Mouse (Mus musculus): ENCODE results near the gene Itih1.

DNA sequence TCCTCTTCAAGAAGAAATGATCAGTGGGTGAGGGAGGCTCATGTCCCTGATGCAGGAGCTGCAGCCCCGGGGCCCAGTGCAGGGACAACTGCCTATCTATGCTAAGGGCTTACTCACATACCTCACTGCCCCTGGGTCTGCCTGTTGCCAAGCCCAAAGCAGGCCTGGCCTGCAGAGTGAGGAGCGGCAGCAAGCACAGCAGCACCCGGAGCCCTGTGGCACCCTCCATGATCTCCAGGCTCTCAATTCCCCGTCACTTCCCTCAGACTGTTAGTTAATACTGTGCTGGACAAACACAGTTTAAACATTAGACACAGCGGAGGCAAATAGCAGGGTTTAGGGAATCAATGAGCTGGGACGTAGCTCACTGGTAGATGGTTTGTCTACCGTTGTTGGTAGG is at the start of gene Itih1:
- TF ChIP-seq CTCF (IDR thresholded peaks at IDR 0.05; ENCODE audit: borderline replicate concordance, control insufficient read depth, extremely low read depth, insufficient read depth, low read length, poor library complexity), result no peak
- no peak for TF ChIP-seq POLR2A (IDR thresholded peaks at IDR 0.05; ENCODE audit: control insufficient read depth, extremely low read depth, insufficient read depth, low read length, poor library complexity)

Data from thymus, adult 2 months (tissue).